ENCODE assay signal across 9 mouse cellular contexts in the genomic region with DNA sequence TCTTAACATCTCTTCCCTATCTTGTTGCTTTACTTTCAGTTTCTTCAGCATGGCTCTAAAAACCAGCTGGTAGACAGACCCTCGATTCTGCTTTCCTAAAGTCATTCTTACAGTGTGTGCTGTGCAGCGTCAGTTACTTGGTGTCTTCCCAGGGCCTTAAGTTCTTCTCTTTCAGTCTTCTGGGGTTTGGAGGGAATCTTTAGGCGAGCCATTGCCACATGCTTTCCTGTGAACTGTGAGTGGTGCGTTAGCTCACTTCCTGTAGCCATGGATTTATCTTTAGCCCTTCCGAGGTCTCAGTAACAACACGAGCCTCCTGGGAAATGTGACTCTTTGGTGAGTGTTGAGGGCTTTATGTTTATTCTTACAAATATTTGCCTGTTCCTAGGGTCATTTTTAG.
DNase-seq lines count a peak whose midpoint lies in the region; ATAC-seq and TF ChIP-seq lines count a peak whose summit lies in the region.
"Had no signal": no experiment of that assay in that cellular context is flagged by ENCODE, and none has a peak within 500 bp of the region (broad histone marks: within the 10 kb centered on the region; RNA-seq: fewer than 3 reads in every experiment).

No protein-coding gene starts in this region.

- no peak for TF ChIP-seq POLR2A in thymus, adult 2 months (IDR thresholded peaks at IDR 0.05; ENCODE audit: control insufficient read depth, extremely low read depth, insufficient read depth, low read length, poor library complexity)

- ATAC-seq in kidney, embryonic 16.5 days (ENCODE audit: low FRiP score, low TSS enrichment): no peak
- no peak for ATAC-seq in kidney, embryonic 14.5 days (ENCODE audit: low FRiP score, low TSS enrichment)
- peak; percentile 17; the same call in 1 of the 2 replicates for ATAC-seq in heart, postnatal 0 days (ENCODE audit: insufficient read depth, low read depth)
- ATAC-seq in megakaryocyte progenitor cell, adult 5-6 weeks (replicated peaks; ENCODE audit: poor library complexity): peak; percentile 89
- no peak for ATAC-seq in forebrain, embryonic 16.5 days
- no peak for ATAC-seq in hindbrain, embryonic 16.5 days

- peaks cover 4% of the 10 kb centered on the region; the same call in 1 of the 2 replicates for H3K4me1 ChIP-seq in kidney, embryonic 16.5 days (ENCODE audit: insufficient read depth, low read length)
- H3K4me1 ChIP-seq in kidney, embryonic 14.5 days (ENCODE audit: control insufficient read depth, insufficient read depth, low read length): no peaks in the 10 kb centered on the region
- peaks cover 11% of the 10 kb centered on the region for H3K4me1 ChIP-seq in heart, postnatal 0 days (ENCODE audit: control insufficient read depth, insufficient read depth)
- H3K4me1 ChIP-seq in forebrain, embryonic 16.5 days (replicated peaks; ENCODE audit: control insufficient read depth, insufficient read depth, low read length): no peaks in the 10 kb centered on the region
- H3K4me1 ChIP-seq in thymus, adult 2 months (replicated peaks; ENCODE audit: control insufficient read depth, insufficient read depth, low read length): peaks cover 8% of the 10 kb centered on the region
- H3K4me1 ChIP-seq in hindbrain, embryonic 16.5 days (ENCODE audit: control insufficient read depth, insufficient read depth, low read depth, low read length): no peaks in the 10 kb centered on the region

- no peak for TF ChIP-seq EP300 in heart, postnatal 0 days (IDR thresholded peaks at IDR 0.05; ENCODE audit: low read depth)

- peak overlapping the region; percentile 36 for H3K27ac ChIP-seq in kidney, embryonic 16.5 days (ENCODE audit: low read length)
- H3K27ac ChIP-seq in kidney, embryonic 14.5 days (ENCODE audit: low read depth, low read length): no peak overlapping the region
- H3K27ac ChIP-seq in heart, postnatal 0 days (ENCODE audit: low read depth): peak overlapping the region; percentile 57
- no peak overlapping the region for H3K27ac ChIP-seq in forebrain, embryonic 16.5 days (ENCODE audit: low read length)
- no peak overlapping the region for H3K27ac ChIP-seq in thymus, adult 2 months (ENCODE audit: control insufficient read depth, insufficient read depth, low read length)
- no peak overlapping the region for H3K27ac ChIP-seq in hindbrain, embryonic 16.5 days (ENCODE audit: low read depth, low read length)

- H3K36me3 ChIP-seq in kidney, embryonic 16.5 days (ENCODE audit: insufficient read depth, low read length): peaks cover 15% of the 10 kb centered on the region; the same call in 1 of the 2 replicates
- H3K36me3 ChIP-seq in kidney, embryonic 14.5 days (ENCODE audit: control insufficient read depth, insufficient read depth, low read length): peaks cover 10% of the 10 kb centered on the region; the same call in 1 of the 2 replicates
- H3K36me3 ChIP-seq in heart, postnatal 0 days (replicated peaks; ENCODE audit: control insufficient read depth, insufficient read depth, low read length): peaks cover 30% of the 10 kb centered on the region
- H3K36me3 ChIP-seq in forebrain, embryonic 16.5 days (ENCODE audit: control insufficient read depth, insufficient read depth): no peaks in the 10 kb centered on the region
- peaks cover 38% of the 10 kb centered on the region for H3K36me3 ChIP-seq in thymus, adult 2 months (ENCODE audit: control insufficient read depth, insufficient read depth, low read length)
- no peaks in the 10 kb centered on the region for H3K36me3 ChIP-seq in hindbrain, embryonic 16.5 days (ENCODE audit: control insufficient read depth, insufficient read depth, low read length)

- no peak for TF ChIP-seq CTCF in heart, postnatal 0 days (IDR thresholded peaks at IDR 0.05; ENCODE audit: low read depth)
- TF ChIP-seq CTCF in thymus, adult 2 months (IDR thresholded peaks at IDR 0.05; ENCODE audit: borderline replicate concordance, control insufficient read depth, extremely low read depth, insufficient read depth, low read length, poor library complexity): no peak

- no peak overlapping the region for H3K9ac ChIP-seq in kidney, embryonic 16.5 days (replicated peaks; ENCODE audit: low read length)
- no peak overlapping the region for H3K9ac ChIP-seq in kidney, embryonic 14.5 days (ENCODE audit: low read depth, low read length)
- H3K9ac ChIP-seq in heart, postnatal 0 days (replicated peaks; ENCODE audit: low read depth, low read length): no peak overlapping the region
- no peak overlapping the region for H3K9ac ChIP-seq in forebrain, embryonic 16.5 days (replicated peaks; ENCODE audit: low read depth, low read length)
- H3K9ac ChIP-seq in hindbrain, embryonic 16.5 days (ENCODE audit: low read depth, low read length): no peak overlapping the region

- H3K27me3 ChIP-seq in kidney, embryonic 16.5 days (ENCODE audit: insufficient read depth, low read length): no peaks in the 10 kb centered on the region
- H3K27me3 ChIP-seq in kidney, embryonic 14.5 days (ENCODE audit: control insufficient read depth, insufficient read depth, low read length): no peaks in the 10 kb centered on the region
- no peaks in the 10 kb centered on the region for H3K27me3 ChIP-seq in heart, postnatal 0 days (ENCODE audit: control insufficient read depth, insufficient read depth, low read length)
- no peaks in the 10 kb centered on the region for H3K27me3 ChIP-seq in forebrain, embryonic 16.5 days (replicated peaks; ENCODE audit: control insufficient read depth, insufficient read depth, low read length)
- no peaks in the 10 kb centered on the region for H3K27me3 ChIP-seq in thymus, adult 2 months (ENCODE audit: control insufficient read depth, insufficient read depth, low read length)
- H3K27me3 ChIP-seq in hindbrain, embryonic 16.5 days (replicated peaks; ENCODE audit: control insufficient read depth, insufficient read depth, low read length): no peaks in the 10 kb centered on the region

- H3K9me3 ChIP-seq in kidney, embryonic 16.5 days (ENCODE audit: low read length): no peaks in the 10 kb centered on the region
- no peaks in the 10 kb centered on the region for H3K9me3 ChIP-seq in kidney, embryonic 14.5 days (ENCODE audit: control insufficient read depth, low read length)
- no peaks in the 10 kb centered on the region for H3K9me3 ChIP-seq in heart, postnatal 0 days (replicated peaks; ENCODE audit: control insufficient read depth, low read length)
- H3K9me3 ChIP-seq in forebrain, embryonic 16.5 days (ENCODE audit: control insufficient read depth, low read length): no peaks in the 10 kb centered on the region
- no peaks in the 10 kb centered on the region for H3K9me3 ChIP-seq in hindbrain, embryonic 16.5 days (ENCODE audit: control insufficient read depth, low read length)

- DNase-seq in CD4-positive, CD25-positive, alpha-beta regulatory T cell, adult 2 months (ENCODE audit: low read depth, low spot score): peak; percentile 43
- DNase-seq in heart, postnatal 0 days (ENCODE audit: low spot score): peak; percentile 34
- no peak for DNase-seq in thymus, adult 2 months
- DNase-seq: midbrain, embryonic 14.5 days had no signal

- WGBS in kidney, embryonic 16.5 days: 48% methylated on average over 6 of the region's 6 CpGs
- 62% methylated on average over 6 of the region's 6 CpGs for WGBS in kidney, embryonic 14.5 days
- WGBS in heart, postnatal 0 days: 38% methylated on average over 6 of the region's 6 CpGs
- WGBS in forebrain, embryonic 16.5 days: 87% methylated on average over 6 of the region's 6 CpGs
- WGBS in thymus, adult 2 months: 30% methylated on average over 6 of the region's 6 CpGs
- WGBS in hindbrain, embryonic 16.5 days: 85% methylated on average over 6 of the region's 6 CpGs

- H3K4me3 ChIP-seq in kidney, embryonic 16.5 days (ENCODE audit: low read length): no peak overlapping the region
- H3K4me3 ChIP-seq in kidney, embryonic 14.5 days (ENCODE audit: low read length): no peak overlapping the region
- H3K4me3 ChIP-seq in heart, postnatal 0 days (ENCODE audit: low read depth, low read length): no peak overlapping the region
- H3K4me3 ChIP-seq in forebrain, embryonic 16.5 days (replicated peaks; ENCODE audit: low read length): no peak overlapping the region
- no peak overlapping the region for H3K4me3 ChIP-seq in thymus, adult 2 months (ENCODE audit: control insufficient read depth, insufficient read depth, low read length)
- no peak overlapping the region for H3K4me3 ChIP-seq in hindbrain, embryonic 16.5 days (ENCODE audit: low read length)

- no peak overlapping the region for H3K4me2 ChIP-seq in kidney, embryonic 16.5 days (replicated peaks; ENCODE audit: low read depth, low read length)
- H3K4me2 ChIP-seq in kidney, embryonic 14.5 days (replicated peaks; ENCODE audit: low read depth, low read length): no peak overlapping the region
- H3K4me2 ChIP-seq in heart, postnatal 0 days (ENCODE audit: low read depth, low read length): peak overlapping the region; percentile 2; the same call in 1 of the 2 replicates
- H3K4me2 ChIP-seq in forebrain, embryonic 16.5 days (ENCODE audit: low read length): no peak overlapping the region
- no peak overlapping the region for H3K4me2 ChIP-seq in hindbrain, embryonic 16.5 days (ENCODE audit: low read length)

Comparison
In these comparisons a context has a peak if more than half of its experiments do, and no peak if none do; other contexts are left out.
1. H3K27ac ChIP-seq: peak in kidney, embryonic 16.5 days (single experiment) and heart, postnatal 0 days (single experiment); none in kidney, embryonic 14.5 days (single experiment), forebrain, embryonic 16.5 days (single experiment), thymus, adult 2 months (single experiment) and hindbrain, embryonic 16.5 days (single experiment).
2. ATAC-seq: peak in heart, postnatal 0 days (single experiment) and megakaryocyte progenitor cell, adult 5-6 weeks (single experiment); none in kidney, embryonic 16.5 days (single experiment), kidney, embryonic 14.5 days (single experiment), forebrain, embryonic 16.5 days (single experiment) and hindbrain, embryonic 16.5 days (single experiment).